Mouse (Mus musculus) spleen, adult 2 months (tissue): ENCODE data around the gene Tent2. TPM values are rescaled to one million over a fixed set of nuclear protein-coding genes. Genes with fewer than 3 reads are reported as not detected.

Source experiments
- DNase-seq, 2 experiments: peaks; one replicate each; pipeline versions ENCODE4 v3.0.0 to v3.0.0-alpha.2; 2012 to 2021; ENCODE audit warnings: low spot score in 2 of 2, low read depth in 1 of 2
- H3K27ac ChIP-seq: fragments of 200-500 bp; 2 replicates; pipeline ENCODE4 v1.5.1; 2012; ENCODE audit warnings: low read length, inconsistent platforms; ENCODE audit not compliant: insufficient read depth
- H3K27me3 ChIP-seq: fragments of 200-500 bp; 2 replicates; pipeline ENCODE4 v1.6.1; 2012; ENCODE audit warnings: mild to moderate bottlenecking, moderate library complexity, low read length, inconsistent platforms; ENCODE audit not compliant: control insufficient read depth, insufficient read depth
- H3K36me3 ChIP-seq: fragments of 200-500 bp; 2 replicates; pipeline ENCODE4 v1.6.1; 2012; ENCODE audit warnings: mild to moderate bottlenecking, low read length, inconsistent platforms; ENCODE audit not compliant: control insufficient read depth, insufficient read depth
- H3K4me1 ChIP-seq: fragments of 200-500 bp; 2 replicates; pipeline ENCODE4 v1.6.1; 2011; ENCODE audit warnings: inconsistent platforms; ENCODE audit not compliant: control insufficient read depth, insufficient read depth, insufficient read length
- H3K4me3 ChIP-seq: fragments of 200-500 bp; 2 replicates; pipeline ENCODE4 v1.5.1; 2011; ENCODE audit warnings: mild to moderate bottlenecking, inconsistent platforms; ENCODE audit not compliant: insufficient read depth, insufficient read length; ENCODE audit errors: extremely low read depth
- CTCF ChIP-seq: fragments of 200-500 bp; IDR thresholded peaks from 2 replicates; pipeline ENCODE4 v1.5.1; 2011; ENCODE audit warnings: mild to moderate bottlenecking, inconsistent platforms; ENCODE audit not compliant: insufficient read depth, insufficient read length, insufficient replicate concordance; ENCODE audit errors: extremely low read depth
- POLR2A ChIP-seq: fragments of 200-500 bp; IDR thresholded peaks from 2 replicates; pipeline ENCODE4 v1.6.1; 2011; ENCODE audit warnings: low read depth, low read length, inconsistent platforms
- WGBS: fragments of 180-500 bp; shearing (Covaris S2); methylation state at CpG from one replicate; pipeline ENCODE4 v1.1.7; 2018; 5-methylcytosine and 5-hydroxymethylcytosine counted together
- polyA plus RNA-seq: library from polyadenylated mRNA; depleted of rRNA; stranded (reverse); fragments of >200 nt; gene quantifications from 2 replicates; pipeline ENCODE4 v1.2.3, GENCODE M21; 2012

Tent2 gene
- polyA plus RNA-seq, 1 experiment, result 13.1 TPM

DNA sequence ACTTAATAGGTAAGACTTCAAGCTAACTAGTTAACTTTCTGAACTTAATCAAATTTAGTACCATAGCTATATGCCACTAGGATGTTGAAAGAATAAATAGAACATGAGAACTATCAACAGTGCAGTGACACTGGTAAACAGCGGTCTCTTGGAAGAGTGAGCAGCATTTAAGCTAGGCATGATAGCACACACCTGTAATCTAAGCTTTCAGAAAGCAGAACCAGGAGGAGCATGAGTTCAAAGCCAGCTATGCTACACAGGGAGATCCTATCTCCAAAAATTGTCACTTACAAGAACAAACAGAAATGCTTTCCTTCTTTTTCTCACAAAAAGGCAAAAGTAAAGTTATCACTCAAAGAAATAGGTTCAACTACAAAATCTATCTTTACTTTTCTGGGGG is 11.8 kb downstream of the Tent2 start:
- peaks cover 4% of the 10 kb centered on the region for H3K4me1 ChIP-seq
- no peak for TF ChIP-seq POLR2A
- no peak for TF ChIP-seq CTCF
- H3K27me3 ChIP-seq, result no peaks in the 10 kb centered on the region
- no peak overlapping the region for H3K27ac ChIP-seq
- no peak for DNase-seq
- no peak overlapping the region for H3K4me3 ChIP-seq
- 39% methylated on average over 1 of the region's 1 CpGs for WGBS
- peaks cover 10% of the 10 kb centered on the region for H3K36me3 ChIP-seq

DNA sequence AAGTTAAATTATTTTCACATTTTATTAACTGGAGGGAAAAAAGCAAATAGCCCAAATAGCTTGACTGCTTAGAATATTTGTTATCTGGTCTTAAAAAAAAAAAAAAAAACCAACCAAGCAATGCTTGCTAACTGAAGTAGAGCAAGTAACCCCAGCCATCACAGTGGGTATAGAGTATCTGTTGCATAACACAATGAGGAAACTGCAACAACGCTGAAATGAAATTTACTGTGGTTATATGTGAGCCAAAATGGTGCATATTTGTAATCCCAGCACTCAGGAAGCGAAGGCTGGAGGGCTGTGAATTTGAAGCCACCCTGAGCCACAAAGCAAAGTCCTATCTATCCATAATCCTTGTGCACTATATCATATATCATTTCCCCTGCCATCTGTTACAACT is 12.7 kb downstream of the Tent2 start:
- Histone ChIP-seq H3K27me3 (no peaks in the 10 kb centered on the region), H3K4me3 (no peak overlapping the region), H3K36me3 (peaks cover 10% of the 10 kb centered on the region), H3K4me1 (peaks cover 4% of the 10 kb centered on the region), H3K27ac (no peak overlapping the region)
- no peak for TF ChIP-seq POLR2A
- no peak for TF ChIP-seq CTCF
- no peak for DNase-seq
- WGBS, result 51% methylated on average over 2 of the region's 2 CpGs

DNA sequence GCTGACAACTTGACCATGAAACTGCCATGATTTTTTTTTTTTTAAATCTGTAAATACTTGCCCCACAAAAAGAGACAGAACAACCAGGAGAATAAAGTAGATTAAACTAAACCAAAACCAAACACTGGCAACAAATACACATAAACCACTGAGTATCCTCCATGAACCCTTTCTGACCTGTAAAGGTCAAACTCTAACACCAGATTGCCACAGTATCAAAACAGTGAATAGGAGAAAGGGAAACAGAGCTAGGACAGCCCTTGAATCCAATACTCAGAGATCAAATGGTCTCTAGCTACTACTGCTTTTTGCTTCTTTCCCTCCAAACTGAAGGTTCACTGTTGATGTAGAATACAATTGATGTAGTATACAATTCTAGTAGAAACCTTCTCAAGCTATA is 14.6 kb downstream of the Tent2 start:
- Histone ChIP-seq H3K27me3 (no peaks in the 10 kb centered on the region), H3K4me1 (peaks cover 4% of the 10 kb centered on the region), H3K27ac (no peak overlapping the region), H3K36me3 (peaks cover 9% of the 10 kb centered on the region), H3K4me3 (no peak overlapping the region)
- no peak for DNase-seq
- TF ChIP-seq POLR2A, result no peak
- no peak for TF ChIP-seq CTCF

DNA sequence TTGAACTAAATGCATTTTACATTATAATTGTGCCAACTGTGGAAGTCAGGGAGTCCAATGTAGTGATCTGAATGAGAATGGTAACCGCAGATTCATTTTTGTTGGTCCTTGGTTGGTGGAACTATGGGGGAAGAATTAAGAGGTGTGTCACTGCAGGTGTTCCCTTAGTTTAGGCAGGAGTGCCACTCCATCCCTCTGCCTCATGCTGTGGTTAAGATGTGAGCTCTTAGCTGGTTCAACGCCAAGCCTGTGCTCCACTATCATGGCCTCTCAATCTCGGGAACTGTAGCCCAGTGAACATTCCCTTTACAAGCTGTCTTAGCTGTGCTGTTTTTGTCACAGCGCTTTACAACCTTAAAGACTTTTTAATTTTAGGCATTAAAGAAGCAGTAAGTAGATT is 28.9 kb downstream of the Tent2 start:
- 90% methylated on average over 4 of the region's 4 CpGs for WGBS

DNA sequence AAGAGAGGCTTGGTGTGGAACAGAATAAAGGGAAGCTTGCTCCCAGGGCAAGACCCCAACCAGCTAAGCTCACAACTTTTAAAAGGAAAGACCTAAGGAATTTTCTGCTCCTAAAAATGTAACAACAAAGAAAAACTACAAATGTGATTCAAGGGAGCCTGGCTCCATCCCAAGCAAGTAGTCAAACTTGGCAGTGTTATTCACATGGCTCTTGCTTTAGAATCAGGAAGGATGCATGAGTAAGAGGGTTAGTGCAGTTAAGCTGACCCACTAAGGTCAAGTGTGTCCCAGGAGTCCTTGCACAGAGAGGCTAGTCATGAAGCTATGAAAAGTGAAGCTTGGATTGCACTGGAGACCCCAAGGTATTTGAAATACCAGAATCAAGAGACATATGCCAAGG is 29.7 kb downstream of the Tent2 start:
- Histone ChIP-seq H3K4me1 (no peaks in the 10 kb centered on the region), H3K36me3 (peaks cover 23% of the 10 kb centered on the region), H3K4me3 (no peak overlapping the region), H3K27ac (no peak overlapping the region), H3K27me3 (no peaks in the 10 kb centered on the region)
- TF ChIP-seq POLR2A, result no peak
- no peak for DNase-seq

More for the DNA sequence above, 28.9 kb downstream of the Tent2 start:
- no peaks in the 10 kb centered on the region for H3K27me3 ChIP-seq
- H3K36me3 ChIP-seq, result peaks cover 21% of the 10 kb centered on the region
- no peak for DNase-seq
- no peak overlapping the region for H3K27ac ChIP-seq
- no peak overlapping the region for H3K4me3 ChIP-seq
- TF ChIP-seq CTCF, result no peak
- no peak for TF ChIP-seq POLR2A
- H3K4me1 ChIP-seq, result no peaks in the 10 kb centered on the region

DNA sequence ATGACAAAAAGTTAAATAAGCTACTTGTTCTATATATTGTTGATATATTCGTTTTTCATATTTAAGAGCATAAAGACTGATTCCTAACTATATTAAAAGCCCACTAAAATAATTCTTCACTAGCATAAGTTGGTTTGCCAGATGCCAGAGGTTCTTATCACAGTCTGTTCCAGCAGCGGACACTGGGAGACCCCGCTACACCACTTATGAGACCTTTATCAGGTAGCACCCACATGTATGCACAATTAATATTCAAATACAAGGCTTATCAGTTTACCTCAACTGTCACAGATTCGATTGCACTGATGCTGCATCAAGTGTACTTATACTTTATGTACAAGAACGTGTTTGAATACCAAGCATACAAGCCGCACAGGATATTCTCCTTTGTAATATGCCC is 33.9 kb downstream of the Tent2 start:
- no peak overlapping the region for H3K27ac ChIP-seq
- no peak for TF ChIP-seq CTCF
- TF ChIP-seq POLR2A, result no peak
- no peak for DNase-seq
- H3K36me3 ChIP-seq, result peaks cover 13% of the 10 kb centered on the region
- no peaks in the 10 kb centered on the region; the same call in 1 of the 2 replicates for H3K4me1 ChIP-seq
- H3K27me3 ChIP-seq, result no peaks in the 10 kb centered on the region
- H3K4me3 ChIP-seq, result no peak overlapping the region
- WGBS, result 86% methylated on average over 6 of the region's 6 CpGs

DNA sequence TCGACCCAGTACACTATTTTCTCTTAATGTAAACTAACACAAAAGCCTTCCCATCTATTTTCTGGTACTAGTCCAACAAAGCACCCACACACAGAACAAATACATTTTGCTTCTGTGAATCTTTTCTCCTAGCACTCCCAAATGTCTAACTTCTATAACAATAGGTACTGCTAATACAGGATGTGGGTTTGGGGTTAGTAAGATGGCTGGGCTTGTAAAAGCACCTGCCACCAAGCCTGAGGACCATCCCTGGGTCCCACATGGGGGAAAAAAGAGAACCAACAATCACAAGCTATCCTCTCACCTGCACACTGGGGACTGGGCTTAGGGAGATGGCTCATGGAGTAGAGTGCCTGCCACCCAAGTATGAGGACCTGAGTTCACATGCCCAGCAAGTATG is 38.9 kb downstream of the Tent2 start:
- TF ChIP-seq POLR2A (no peak), CTCF (no peak)
- DNase-seq, result no peak
- Histone ChIP-seq H3K27me3 (no peaks in the 10 kb centered on the region), H3K4me3 (no peak overlapping the region), H3K27ac (no peak overlapping the region), H3K4me1 (no peaks in the 10 kb centered on the region; the same call in 1 of the 2 replicates), H3K36me3 (peaks cover 11% of the 10 kb centered on the region)
- 82% methylated on average over 1 of the region's 1 CpGs for WGBS
